Mouse (Mus musculus) liver, embryonic 16.5 days (tissue): ENCODE data around the gene Evl. TPM values are rescaled to one million over a fixed set of nuclear protein-coding genes. Genes with fewer than 3 reads are reported as not detected.

Experiments used
- ATAC-seq: fragments of 200-750 bp; cut with Nextera tagmentation; 2 replicates; pipeline ENCODE4 v1.8.0; 2017; ENCODE audit warnings: low read depth, mild to moderate bottlenecking, moderate number of reproducible peaks, moderate library complexity
- H3K27ac ChIP-seq: fragments of 300-500 bp; sonication (generic); 2 replicates; pipeline ENCODE4 v1.5.1; 2014; ENCODE audit warnings: mild to moderate bottlenecking, low read length
- H3K27me3 ChIP-seq: fragments of 300-500 bp; sonication (generic); 2 replicates; pipeline ENCODE4 v1.6.1; 2014; ENCODE audit warnings: low read depth, low read length, mixed read lengths; ENCODE audit not compliant: control insufficient read depth, insufficient read depth
- H3K36me3 ChIP-seq: fragments of 300-500 bp; sonication (generic); 2 replicates; pipeline ENCODE4 v1.6.1; 2014; ENCODE audit warnings: mild to moderate bottlenecking; ENCODE audit not compliant: control insufficient read depth, insufficient read depth
- H3K4me1 ChIP-seq: fragments of 300-500 bp; sonication (generic); 2 replicates; pipeline ENCODE4 v1.6.1; 2014; ENCODE audit warnings: low read depth, low read length, mixed read lengths; ENCODE audit not compliant: control insufficient read depth
- H3K4me2 ChIP-seq: fragments of 300-500 bp; sonication (generic); 2 replicates; pipeline ENCODE4 v1.6.1; 2014; ENCODE audit warnings: low read depth, low read length, mixed read lengths
- H3K4me3 ChIP-seq: fragments of 300-500 bp; sonication (generic); 2 replicates; pipeline ENCODE4 v1.5.1; 2014; ENCODE audit warnings: low read depth, mild to moderate bottlenecking, low read length
- H3K9ac ChIP-seq: fragments of 300-500 bp; sonication (generic); 2 replicates; pipeline ENCODE4 v1.6.1; 2014; ENCODE audit warnings: low read depth, low read length
- H3K9me3 ChIP-seq: fragments of 300-500 bp; sonication (generic); replicated peaks from 2 replicates; pipeline ENCODE4 v1.6.1; 2016; ENCODE audit warnings: low read length; ENCODE audit not compliant: control insufficient read depth
- WGBS: fragments of 180-500 bp; shearing (Covaris S2); extraction: QIAGEN DNeasy Blood & Tissue Kit; methylation state at CpG from one replicate; pipeline ENCODE4 v1.1.7; 2014; ENCODE audit not compliant: insufficient replicate concordance; 5-methylcytosine and 5-hydroxymethylcytosine counted together
- microRNA counts: library from miRNA; unstranded; fragments of <30 nt; microRNA quantifications from one replicate; lab custom pipeline; 2016
- microRNA-seq: library from miRNA; unstranded; fragments of <30 nt; microRNA quantifications from one replicate; pipeline ENCODE4, GENCODE M21; 2016
- polyA plus RNA-seq: library from polyadenylated mRNA; unstranded; fragments of >200 nt; fragmentation: Nextera tagmentation; extraction: Ambion mirVana; gene quantifications from 2 replicates; pipeline ENCODE4 v1.2.1, GENCODE M21; 2015

Evl gene
- polyA plus RNA-seq, 1 experiment from 2014 or later, result 8.0 TPM

GRCm38 (mm10) chr12:108734386-108734785 is 179.9 kb downstream of the Evl start:
- Histone ChIP-seq H3K27me3 (no peaks in the 10 kb centered on the region), H3K4me2 (no peak overlapping the region), H3K27ac (no peak overlapping the region), H3K9me3 (no peaks in the 10 kb centered on the region), H3K4me3 (no peak overlapping the region), H3K4me1 (no peaks in the 10 kb centered on the region), H3K36me3 (no peaks in the 10 kb centered on the region), H3K9ac (no peak overlapping the region)
- WGBS, result 74% methylated on average over 2 of the region's 2 CpGs
- ATAC-seq, result no peak

GRCm38 (mm10) chr12:108737838-108738237 is 183.3 kb downstream of the Evl start:
- no peak overlapping the region for H3K4me3 ChIP-seq
- H3K36me3 ChIP-seq, result no peaks in the 10 kb centered on the region
- no peak overlapping the region for H3K4me2 ChIP-seq
- 70% methylated on average over 7 of the region's 7 CpGs for WGBS
- no peaks in the 10 kb centered on the region for H3K27me3 ChIP-seq
- no peak overlapping the region for H3K9ac ChIP-seq
- no peaks in the 10 kb centered on the region for H3K4me1 ChIP-seq
- H3K27ac ChIP-seq, result no peak overlapping the region
- no peak for ATAC-seq
- no peaks in the 10 kb centered on the region for H3K9me3 ChIP-seq

MicroRNAs encoded within 50 kb of the gene (microRNA counts, 519-probe panel; counts per million panel counts)
- 2,578 counts per million, percentile 69 among the panel's probes with 10 or more counts for microRNA mmu-miR-342-3p (lab: Ali Mortazavi, UCI)
- microRNA mmu-miR-342-5p (lab: Ali Mortazavi, UCI), result 1,134 counts per million, percentile 6 among the panel's probes with 10 or more counts

Small RNAs within 50 kb of the gene (microRNA-seq; reads per million reads assigned to microRNA genes)
- gene Gm23872 (not detected), gene Mir342 (1,204 reads per million, percentile 79 among the genes with 10 or more reads in this experiment)

Other genes with a start within 250 kb of the Evl start
- 0.05 TPM in 1 of 2 replicates, not detected in the other for gene Hhipl1, start 248.4 kb upstream of the Evl start, polyA plus RNA-seq
- 0.25 TPM in 2 replicates for gene Cyp46a1, start 220.3 kb upstream of the Evl start, polyA plus RNA-seq
- 6.4 TPM in 2 replicates for gene Eml1, start 183.8 kb upstream of the Evl start, polyA plus RNA-seq
- 1.2 TPM in 1 of 2 replicates, not detected in the other for gene Degs2, start 147.6 kb downstream of the Evl start, polyA plus RNA-seq
- 6.6 and 8.2 TPM in 2 replicates for gene Yy1, start 238.3 kb downstream of the Evl start, polyA plus RNA-seq